Mouse (Mus musculus): ENCODE measurements around the gene Pcna. TPM values are rescaled to one million over a fixed set of nuclear protein-coding genes. Genes with fewer than 3 reads are reported as not detected.
A peak's percentile ranks its signal among the peaks of the same experiment; 100 is the strongest.

The Pcna gene
- polyA plus RNA-seq, 2 experiments, result 234 to 315 TPM

DNA sequence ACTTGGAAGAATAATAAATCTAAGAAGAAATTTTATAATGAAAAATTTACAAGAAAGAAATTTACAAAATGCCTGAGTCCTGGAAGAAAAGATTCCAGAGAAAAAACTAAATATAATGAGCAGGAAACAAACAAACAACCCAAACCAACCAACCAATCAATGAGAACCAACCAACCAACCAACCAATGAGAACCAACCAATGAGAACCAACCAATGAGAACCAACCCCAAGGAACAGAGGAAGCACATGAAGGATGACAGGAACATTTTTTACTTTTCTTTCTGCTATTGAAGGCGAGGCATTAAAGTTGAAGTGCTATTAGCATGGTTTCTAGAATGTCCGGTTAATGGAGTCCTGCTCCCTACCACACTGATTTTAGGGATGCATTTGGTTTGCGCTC lies 7.5 kb upstream of the Pcna start:
- Histone ChIP-seq H3K27ac (replicated peaks; ENCODE audit: low read depth, low read length) (no peak overlapping the region), H3K4me2 (replicated peaks; ENCODE audit: low read depth, low read length, severe bottlenecking) (no peak overlapping the region), H3K9me3 (ENCODE audit: control insufficient read depth, low read length) (no peaks in the 10 kb centered on the region), H3K4me1 (ENCODE audit: control insufficient read depth, insufficient read depth, low read length) (peaks cover 8% of the 10 kb centered on the region), H3K4me3 (replicated peaks; ENCODE audit: low read length) (no peak overlapping the region), H3K36me3 (ENCODE audit: control insufficient read depth, insufficient read depth, low read length) (no peaks in the 10 kb centered on the region), H3K27me3 (ENCODE audit: control insufficient read depth, insufficient read depth, low read length) (no peaks in the 10 kb centered on the region), H3K9ac (ENCODE audit: low read depth, low read length, severe bottlenecking) (no peak overlapping the region)
- 97% methylated on average over 3 of the region's 3 CpGs for WGBS
- no peak for TF ChIP-seq POLR2A (IDR thresholded peaks at IDR 0.05; ENCODE audit: borderline replicate concordance, extremely low read depth, insufficient read depth, insufficient read length)
- no peak for ATAC-seq (ENCODE audit: low FRiP score, low read depth)
- no peak for DNase-seq (ENCODE audit: low spot score)

DNA sequence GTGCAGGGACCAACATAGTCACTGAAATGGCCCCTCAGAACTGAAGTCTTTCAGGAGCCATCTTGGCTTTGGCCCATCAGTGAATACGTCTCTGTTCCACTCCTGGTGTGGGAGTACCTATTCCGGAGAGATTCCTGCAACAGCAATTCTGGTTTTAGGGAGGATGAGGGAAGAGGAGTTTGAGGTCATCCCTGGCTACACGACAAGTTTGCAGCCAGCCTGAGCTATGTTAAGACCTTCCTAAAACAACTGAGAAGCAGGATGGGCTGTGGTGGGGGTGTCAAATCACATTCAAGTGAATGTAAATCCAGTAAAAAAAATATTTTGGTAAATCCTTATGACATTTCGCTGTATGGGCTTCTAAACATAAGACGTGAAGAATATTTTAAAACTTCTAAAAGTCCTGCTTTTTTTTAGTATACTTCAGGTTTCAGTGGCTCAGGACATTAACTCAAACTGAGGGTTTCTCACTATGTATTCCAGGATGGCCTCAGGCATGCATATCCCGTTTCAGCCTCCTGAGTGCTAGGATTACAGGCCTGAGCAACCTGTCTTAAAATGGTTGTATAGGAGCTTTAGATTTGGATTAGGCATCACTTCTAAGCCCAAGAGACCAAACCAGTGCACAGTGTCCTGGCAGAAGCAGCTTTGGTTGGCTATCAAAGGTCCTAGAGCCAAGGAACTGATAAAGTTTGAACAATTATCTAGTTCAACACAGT lies 4.4 kb upstream of the Pcna start:
- DNase-seq (ENCODE audit: low spot score) (no peak), ATAC-seq (ENCODE audit: low FRiP score, low read depth) (no peak)
- H3K9ac ChIP-seq (ENCODE audit: low read depth, low read length, severe bottlenecking), result no peak overlapping the region
- H3K4me3 ChIP-seq (replicated peaks; ENCODE audit: low read length), result no peak overlapping the region
- H3K4me1 ChIP-seq (ENCODE audit: control insufficient read depth, insufficient read depth, low read length), result no peaks in the 10 kb centered on the region; the same call in 1 of the 2 replicates
- H3K27me3 ChIP-seq (ENCODE audit: control insufficient read depth, insufficient read depth, low read length), result no peaks in the 10 kb centered on the region
- no peak overlapping the region for H3K4me2 ChIP-seq (replicated peaks; ENCODE audit: low read depth, low read length, severe bottlenecking)
- TF ChIP-seq POLR2A (IDR thresholded peaks at IDR 0.05; ENCODE audit: borderline replicate concordance, extremely low read depth, insufficient read depth, insufficient read length), result no peak
- WGBS, result 88% methylated on average over 6 of the region's 6 CpGs
- no peaks in the 10 kb centered on the region for H3K9me3 ChIP-seq (ENCODE audit: control insufficient read depth, low read length)
- no peak overlapping the region for H3K27ac ChIP-seq (replicated peaks; ENCODE audit: low read depth, low read length)
- H3K36me3 ChIP-seq (ENCODE audit: control insufficient read depth, insufficient read depth, low read length), result no peaks in the 10 kb centered on the region

DNA sequence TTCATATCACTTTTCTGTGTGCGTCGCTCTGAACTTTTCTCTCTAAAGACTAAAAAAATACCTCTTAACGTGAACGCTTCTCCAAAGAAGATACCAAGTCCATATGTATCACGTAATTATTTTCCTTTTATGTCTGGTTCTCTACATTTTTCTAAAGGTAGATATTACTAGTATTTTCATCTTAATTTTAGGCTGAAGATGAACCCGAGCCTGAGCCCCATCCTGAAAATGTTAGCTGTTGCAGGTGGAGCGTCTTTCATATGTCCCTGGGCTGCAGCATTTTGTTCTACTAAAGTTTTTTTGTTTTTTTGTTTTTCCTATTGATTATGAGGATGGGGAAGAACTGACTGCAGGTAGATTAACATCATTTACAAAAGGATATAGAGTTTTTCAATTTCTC lies 489 bp upstream of the Pcna start:
- no peak for ATAC-seq (ENCODE audit: low FRiP score, low read depth)
- under 1% methylated on average over 7 of the region's 7 CpGs for WGBS
- Histone ChIP-seq H3K36me3 (ENCODE audit: control insufficient read depth, insufficient read depth, low read length) (peaks cover 19% of the 10 kb centered on the region), H3K27me3 (ENCODE audit: control insufficient read depth, insufficient read depth, low read length) (no peaks in the 10 kb centered on the region), H3K4me2 (replicated peaks; ENCODE audit: low read depth, low read length, severe bottlenecking) (peak overlapping the region; percentile 63), H3K9ac (ENCODE audit: low read depth, low read length, severe bottlenecking) (peak overlapping the region; percentile 65), H3K4me3 (replicated peaks; ENCODE audit: low read length) (peak overlapping the region; percentile 52), H3K9me3 (ENCODE audit: control insufficient read depth, low read length) (no peaks in the 10 kb centered on the region), H3K4me1 (ENCODE audit: control insufficient read depth, insufficient read depth, low read length) (no peaks in the 10 kb centered on the region; the same call in 1 of the 2 replicates), H3K27ac (replicated peaks; ENCODE audit: low read depth, low read length) (peak overlapping the region; percentile 85)
- no peak for DNase-seq (ENCODE audit: low spot score)
- no peak for TF ChIP-seq POLR2A (IDR thresholded peaks at IDR 0.05; ENCODE audit: borderline replicate concordance, extremely low read depth, insufficient read depth, insufficient read length)

- peaks cover 24% of the 10 kb centered on the region for H3K36me3 ChIP-seq (ENCODE audit: control insufficient read depth, insufficient read depth, low read length)
- H3K4me1 ChIP-seq (ENCODE audit: control insufficient read depth, insufficient read depth, low read length), result peaks cover 7% of the 10 kb centered on the region
- H3K27me3 ChIP-seq (ENCODE audit: control insufficient read depth, insufficient read depth, low read length), result no peaks in the 10 kb centered on the region
- no peak for DNase-seq (ENCODE audit: low spot score)
- peak overlapping the region; percentile 85; the same call in 1 of the 2 replicates for H3K27ac ChIP-seq (replicated peaks; ENCODE audit: low read depth, low read length)
- ATAC-seq (ENCODE audit: low FRiP score, low read depth), result no peak
- no peak for TF ChIP-seq POLR2A (IDR thresholded peaks at IDR 0.05; ENCODE audit: borderline replicate concordance, extremely low read depth, insufficient read depth, insufficient read length)
- peak overlapping the region; percentile 52 for H3K4me3 ChIP-seq (replicated peaks; ENCODE audit: low read length)
- peak overlapping the region; percentile 79 for H3K4me2 ChIP-seq (replicated peaks; ENCODE audit: low read depth, low read length, severe bottlenecking)
- H3K9me3 ChIP-seq (ENCODE audit: control insufficient read depth, low read length), result no peaks in the 10 kb centered on the region
- peak overlapping the region; percentile 67 for H3K9ac ChIP-seq (ENCODE audit: low read depth, low read length, severe bottlenecking)
- WGBS, result 8% methylated on average over 8 of the region's 8 CpGs
Observed at GRCm38 (mm10) chr2:132251911-132252310, 1.2 kb downstream of the Pcna start.

DNA sequence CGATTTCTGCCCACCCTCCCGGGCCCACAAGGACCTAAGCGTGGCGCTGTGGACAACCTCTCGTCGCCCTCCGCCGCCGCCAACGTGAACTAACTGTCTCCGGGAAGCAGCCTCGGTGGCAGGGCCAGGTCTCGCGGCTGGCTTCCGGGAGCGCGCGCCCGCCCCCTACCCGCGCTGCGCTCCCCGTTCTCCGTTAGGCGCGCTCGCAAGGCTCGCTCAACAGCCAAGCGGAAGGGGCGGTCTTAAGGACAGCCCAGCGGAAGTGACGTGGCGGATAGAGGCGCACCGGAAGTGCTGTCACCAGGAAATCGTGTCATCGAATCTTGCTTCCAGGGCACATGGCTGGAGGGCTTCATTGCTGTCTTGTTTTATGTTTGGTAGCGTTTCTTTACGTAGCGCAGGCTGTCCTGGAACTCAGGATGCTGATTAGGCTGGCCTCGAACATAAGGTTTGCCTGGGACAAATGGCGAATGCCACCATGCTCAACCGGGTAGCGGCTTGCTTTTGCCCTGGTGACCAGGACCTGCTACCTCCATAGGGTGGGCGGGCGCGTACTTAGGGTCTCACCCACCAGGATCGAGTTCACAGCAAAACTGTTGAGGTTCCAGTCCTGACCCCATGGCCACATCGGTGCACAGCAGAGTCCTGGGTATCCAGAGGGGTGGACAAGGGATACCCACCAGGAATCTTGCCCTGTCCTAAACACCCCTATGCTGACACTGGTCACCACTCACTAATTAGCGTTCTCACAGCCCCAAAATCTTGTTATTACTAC lies 5.4 kb downstream of the Pcna start, which contains the start of gene Tmem230:
Tmem230 (minus strand) TSS at position 269 of the 775 bp plus-strand sequence.
- H3K4me3 ChIP-seq (replicated peaks; ENCODE audit: low read length), result peak within 1 kb of the TSS; percentile 61
- no peaks in the 10 kb centered on the region for H3K27me3 ChIP-seq (ENCODE audit: control insufficient read depth, insufficient read depth, low read length)
- ATAC-seq (ENCODE audit: low FRiP score, low read depth) (peak; percentile 90), DNase-seq (ENCODE audit: low spot score) (peak; percentile 98)
- peak; percentile 52; the same call in 1 of the 2 replicates for TF ChIP-seq POLR2A (IDR thresholded peaks at IDR 0.05; ENCODE audit: borderline replicate concordance, extremely low read depth, insufficient read depth, insufficient read length)
- H3K36me3 ChIP-seq (ENCODE audit: control insufficient read depth, insufficient read depth, low read length), result peaks cover 40% of the 10 kb centered on the region
- 6% methylated on average over 49 of the region's 50 CpGs for WGBS
- H3K9me3 ChIP-seq (ENCODE audit: control insufficient read depth, low read length), result no peaks in the 10 kb centered on the region
- peak within 1 kb of the TSS; percentile 91 for H3K4me2 ChIP-seq (replicated peaks; ENCODE audit: low read depth, low read length, severe bottlenecking)
- peak within 1 kb of the TSS; percentile 80 for H3K27ac ChIP-seq (replicated peaks; ENCODE audit: low read depth, low read length)
- peak within 1 kb of the TSS; percentile 78 for H3K9ac ChIP-seq (ENCODE audit: low read depth, low read length, severe bottlenecking)
- H3K4me1 ChIP-seq (ENCODE audit: control insufficient read depth, insufficient read depth, low read length), result peaks cover 12% of the 10 kb centered on the region

Measured in limb, embryonic 14.5 days (tissue).